Mouse (Mus musculus) thymus, adult 2 months (tissue): ENCODE results near the gene Zfp235. TPM values are rescaled to one million over a fixed set of nuclear protein-coding genes. Genes with fewer than 3 reads are reported as not detected.

Source experiments
- DNase-seq: peaks from one replicate; pipeline ENCODE4 v3.0.0; 2021
- H3K27ac ChIP-seq: fragments of 200-500 bp; 2 replicates; pipeline ENCODE4 v1.5.1; 2012; ENCODE audit warnings: low read length, control low read depth; ENCODE audit not compliant: control insufficient read depth, insufficient read depth
- H3K27me3 ChIP-seq: fragments of 200-500 bp; 2 replicates; pipeline ENCODE4 v1.6.1; 2012; ENCODE audit warnings: mild to moderate bottlenecking, low read length, moderate library complexity, mixed read lengths; ENCODE audit not compliant: control insufficient read depth, insufficient read depth
- H3K36me3 ChIP-seq: fragments of 200-500 bp; 2 replicates; pipeline ENCODE4 v1.6.1; 2012; ENCODE audit warnings: mild to moderate bottlenecking, low read length, moderate library complexity; ENCODE audit not compliant: control insufficient read depth, insufficient read depth
- H3K4me1 ChIP-seq: fragments of 200-500 bp; replicated peaks from 2 replicates; pipeline ENCODE4 v1.6.1; 2012; ENCODE audit warnings: low read length; ENCODE audit not compliant: control insufficient read depth, insufficient read depth
- H3K4me3 ChIP-seq: fragments of 200-500 bp; 2 replicates; pipeline ENCODE4 v1.5.1; 2012; ENCODE audit warnings: mild to moderate bottlenecking, low read length, control low read depth, moderate library complexity; ENCODE audit not compliant: control insufficient read depth, insufficient read depth
- CTCF ChIP-seq: fragments of 200-500 bp; IDR thresholded peaks from 2 replicates; pipeline ENCODE4 v1.5.1; 2012; ENCODE audit warnings: mild to moderate bottlenecking, control low read depth, low read length, moderate library complexity, borderline replicate concordance; ENCODE audit not compliant: control insufficient read depth, poor library complexity, insufficient read depth; ENCODE audit errors: extremely low read depth
- POLR2A ChIP-seq: fragments of 200-500 bp; IDR thresholded peaks from 2 replicates; pipeline ENCODE4 v1.6.1; 2012; ENCODE audit warnings: mild to moderate bottlenecking, low read length, control low read depth, moderate library complexity; ENCODE audit not compliant: control insufficient read depth, poor library complexity, insufficient read depth; ENCODE audit errors: extremely low read depth
- WGBS: fragments of 180-500 bp; shearing (Covaris S2); methylation state at CpG from one replicate; pipeline ENCODE4 v1.1.7; 2018; 5-methylcytosine and 5-hydroxymethylcytosine counted together
- polyA plus RNA-seq: library from polyadenylated mRNA; depleted of rRNA; stranded (reverse); fragments of >200 nt; gene quantifications from 2 replicates; pipeline ENCODE4 v1.2.3, GENCODE M21; 2012

The Zfp235 gene
- polyA plus RNA-seq, 1 experiment, result 7.8 TPM

DNA sequence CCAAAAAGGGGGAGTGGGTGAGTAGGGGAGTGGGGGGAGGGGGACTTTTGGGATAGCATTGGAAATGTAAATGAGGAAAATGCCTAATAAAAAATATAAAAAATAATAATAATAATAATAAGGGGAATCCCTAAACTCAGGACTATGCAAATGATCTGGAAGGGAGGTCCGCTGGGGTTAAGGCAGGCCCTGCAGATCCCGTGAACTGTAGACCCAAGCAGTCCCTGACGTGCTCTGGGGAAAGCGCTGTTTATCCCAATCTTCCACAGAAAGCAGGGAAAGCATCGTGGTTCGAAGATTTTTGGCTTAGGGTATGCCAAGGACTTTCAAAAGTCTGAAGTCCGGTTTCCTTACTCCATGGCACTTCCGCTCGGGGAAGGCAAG is 22.2 kb upstream of the Zfp235 start:
- Histone ChIP-seq H3K4me1 (peaks cover 8% of the 10 kb centered on the region; the same call in 1 of the 2 replicates), H3K36me3 (peaks cover 7% of the 10 kb centered on the region), H3K27me3 (no peaks in the 10 kb centered on the region), H3K4me3 (peak overlapping the region; percentile 28), H3K27ac (peak overlapping the region; percentile 43; the same call in 1 of the 2 replicates)
- WGBS, result 64% methylated on average over 9 of the region's 9 CpGs
- no peak for DNase-seq
- TF ChIP-seq CTCF (no peak), POLR2A (no peak)

DNA sequence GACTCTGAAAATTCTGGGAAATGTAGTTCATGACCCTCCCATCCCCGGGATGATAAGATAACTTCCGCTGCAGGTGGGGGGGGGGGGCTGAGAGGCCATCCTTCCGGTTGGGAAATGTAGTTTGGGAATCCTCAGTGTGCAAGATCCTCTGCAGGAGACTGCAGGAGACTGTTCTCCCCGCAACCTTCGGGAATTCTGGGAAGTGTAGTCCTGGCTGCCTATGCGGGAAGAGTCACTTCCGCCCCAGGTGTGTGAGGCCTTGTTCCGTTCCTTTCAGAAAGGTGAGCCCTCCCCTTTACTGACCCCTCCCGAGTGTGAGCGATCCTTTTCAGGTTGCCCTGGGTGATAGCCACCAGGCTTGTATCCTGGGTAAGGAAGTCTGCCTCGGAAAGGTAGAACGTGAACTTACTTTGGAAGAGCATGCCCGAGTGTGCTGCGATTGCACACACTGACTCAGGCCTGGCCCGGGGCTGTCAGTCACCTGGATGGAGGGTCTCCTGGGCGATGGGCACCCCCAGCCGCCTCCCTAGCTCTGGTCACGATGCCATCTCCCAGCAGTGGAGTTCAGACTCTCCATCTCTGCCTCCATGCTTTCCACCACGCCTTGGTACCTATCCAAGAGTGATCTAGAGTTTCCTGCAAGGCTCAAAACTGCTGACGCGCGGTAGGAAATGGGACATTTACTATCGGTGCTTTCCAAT is 21.7 kb upstream of the Zfp235 start, which contains the start of gene Zfp112:
TSS of gene Zfp112 (plus strand) at position 159 of the 701 bp plus-strand sequence.
- 21% methylated on average over 23 of the region's 23 CpGs for WGBS
- TF ChIP-seq CTCF (no peak), POLR2A (no peak)
- no peak for DNase-seq
- Histone ChIP-seq H3K4me3 (peak within 1 kb of the TSS; percentile 40), H3K4me1 (peaks cover 8% of the 10 kb centered on the region; the same call in 1 of the 2 replicates), H3K36me3 (peaks cover 1% of the 10 kb centered on the region; the same call in 1 of the 2 replicates), H3K27me3 (no peaks in the 10 kb centered on the region), H3K27ac (peak within 1 kb of the TSS; percentile 43; the same call in 1 of the 2 replicates)

DNA sequence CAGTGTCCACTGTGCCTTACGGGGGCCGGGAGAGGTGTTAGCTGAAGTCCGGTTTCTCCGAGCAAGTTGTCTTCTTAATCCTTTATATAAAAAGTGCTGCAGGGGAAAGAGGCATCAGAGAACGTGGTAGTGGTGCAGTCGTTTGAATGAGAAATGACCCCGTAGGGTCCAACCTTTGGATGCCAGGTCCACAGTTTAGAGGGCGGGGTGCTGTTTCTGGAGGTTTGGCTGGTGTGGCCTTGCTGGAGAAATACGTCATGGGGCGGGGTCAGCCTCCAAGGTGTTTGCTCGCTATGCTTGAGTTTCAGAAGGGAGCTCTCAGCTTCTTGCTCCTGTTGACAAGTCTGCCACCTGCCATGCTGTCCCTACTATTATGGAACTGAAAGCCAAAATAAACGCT is 21.0 kb upstream of the Zfp235 start:
- TF ChIP-seq POLR2A, result no peak
- no peak for TF ChIP-seq CTCF
- no peak overlapping the region for H3K27ac ChIP-seq
- peak overlapping the region; percentile 40 for H3K4me3 ChIP-seq
- H3K27me3 ChIP-seq, result no peaks in the 10 kb centered on the region
- H3K4me1 ChIP-seq, result peaks cover 8% of the 10 kb centered on the region; the same call in 1 of the 2 replicates
- 42% methylated on average over 12 of the region's 12 CpGs for WGBS
- DNase-seq, result no peak
- H3K36me3 ChIP-seq, result no peaks in the 10 kb centered on the region

DNA sequence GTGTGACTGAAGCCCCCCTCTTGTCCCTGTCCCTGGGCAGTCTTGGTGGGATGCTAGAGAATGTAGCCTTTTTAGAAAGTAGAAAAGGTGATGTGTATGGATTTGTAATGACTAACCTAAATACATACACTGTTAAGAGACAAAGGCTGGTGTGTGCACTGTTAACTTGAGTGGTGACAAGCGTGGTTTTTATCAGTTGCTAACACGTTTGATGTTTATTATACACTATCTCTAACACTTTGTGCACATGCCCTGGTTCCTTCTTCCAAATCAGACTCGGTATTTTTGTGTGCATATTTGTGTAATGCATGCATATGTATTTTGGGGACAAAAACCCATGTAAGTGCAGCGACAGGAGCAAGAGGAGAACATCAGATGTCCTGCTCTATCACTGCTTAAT is 17.3 kb upstream of the Zfp235 start:
- H3K27ac ChIP-seq, result no peak overlapping the region
- H3K36me3 ChIP-seq, result no peaks in the 10 kb centered on the region
- WGBS, result 83% methylated on average over 4 of the region's 4 CpGs
- no peak for TF ChIP-seq CTCF
- H3K4me1 ChIP-seq, result peaks cover 8% of the 10 kb centered on the region; the same call in 1 of the 2 replicates
- DNase-seq, result no peak
- no peaks in the 10 kb centered on the region for H3K27me3 ChIP-seq
- no peak overlapping the region for H3K4me3 ChIP-seq

DNA sequence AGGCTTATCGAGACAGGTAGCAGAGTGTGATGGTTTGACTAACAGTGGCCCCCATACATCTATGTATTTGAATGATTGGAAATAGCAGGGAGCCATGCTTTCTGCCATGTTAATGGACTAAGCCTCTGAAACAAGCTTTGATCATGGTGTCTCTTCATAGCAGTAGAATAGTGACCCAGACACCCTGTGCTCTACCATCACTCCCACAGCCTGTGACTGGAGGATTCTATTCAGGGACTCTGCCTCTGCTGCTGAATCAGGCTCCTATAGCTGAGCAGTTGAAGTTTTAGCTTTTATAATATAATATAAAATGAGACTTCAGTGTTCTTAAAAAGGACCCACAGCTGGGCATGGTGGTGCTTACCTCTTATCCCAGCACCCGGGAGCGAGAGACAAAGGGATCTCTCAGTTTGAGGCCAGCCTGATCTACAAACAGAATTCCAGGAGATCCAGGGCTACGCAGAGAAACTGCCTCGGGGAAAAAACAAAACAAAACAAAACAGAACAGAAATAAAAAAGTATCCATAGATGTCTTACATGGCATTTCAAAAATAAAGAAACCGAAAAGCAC is 459 bp upstream of the Zfp235 start:
- DNase-seq, result no peak
- H3K4me1 ChIP-seq, result peaks cover 6% of the 10 kb centered on the region
- TF ChIP-seq CTCF, result no peak
- H3K27ac ChIP-seq, result no peak overlapping the region
- H3K4me3 ChIP-seq, result peak overlapping the region; percentile 97
- no peaks in the 10 kb centered on the region for H3K36me3 ChIP-seq
- 22% methylated on average over 6 of the region's 6 CpGs for WGBS
- H3K27me3 ChIP-seq, result no peaks in the 10 kb centered on the region

DNA sequence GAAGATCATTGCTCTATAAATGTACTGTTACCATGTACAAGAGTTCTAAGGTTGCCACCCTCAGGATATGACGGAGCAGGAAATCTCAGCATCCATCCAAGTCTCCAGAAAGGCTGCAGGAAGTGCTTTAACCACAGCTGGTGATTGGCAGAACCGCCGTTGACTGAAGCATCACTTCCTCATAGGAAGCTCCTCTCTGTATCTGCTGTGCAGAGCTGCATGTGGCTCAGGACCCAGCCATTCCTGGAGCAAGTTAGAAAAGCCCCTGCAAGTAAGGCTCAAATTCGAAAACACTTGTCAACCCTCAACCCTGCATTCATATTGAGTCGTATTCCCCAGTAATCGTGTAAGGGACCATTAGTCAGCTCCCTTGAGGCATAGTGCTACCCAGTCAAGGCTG is 8.6 kb downstream of the Zfp235 start:
- WGBS, result 45% methylated on average over 6 of the region's 6 CpGs

DNA sequence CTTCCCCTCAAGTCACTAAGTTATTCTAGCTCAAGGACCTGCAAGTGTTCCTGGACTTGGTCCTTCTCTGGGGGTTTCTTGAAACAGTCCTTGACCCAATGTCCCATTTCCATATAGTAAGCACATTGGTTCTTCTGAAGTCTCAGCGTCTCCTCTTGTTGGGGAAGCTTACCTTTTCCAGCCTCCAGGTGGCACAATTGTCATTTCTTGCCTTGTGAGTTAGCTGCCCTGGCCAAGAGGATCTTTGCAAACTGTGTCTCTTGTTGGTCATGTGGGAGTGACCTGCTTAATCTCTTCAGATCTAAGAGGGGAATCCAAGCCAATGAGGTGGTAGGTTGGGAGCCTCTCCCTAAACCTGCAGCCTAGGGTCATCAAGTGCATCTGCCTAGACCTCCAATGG is 19.3 kb downstream of the Zfp235 start:
- Histone ChIP-seq H3K36me3 (no peaks in the 10 kb centered on the region), H3K27me3 (no peaks in the 10 kb centered on the region), H3K4me3 (no peak overlapping the region), H3K4me1 (no peaks in the 10 kb centered on the region), H3K27ac (no peak overlapping the region)
- no peak for TF ChIP-seq CTCF
- TF ChIP-seq POLR2A, result no peak
- WGBS, result 0% methylated on average over 1 of the region's 1 CpGs
- DNase-seq, result peak; percentile 33

More for the DNA sequence above, 8.6 kb downstream of the Zfp235 start:
- no peaks in the 10 kb centered on the region for H3K27me3 ChIP-seq
- no peaks in the 10 kb centered on the region for H3K4me1 ChIP-seq
- no peak for DNase-seq
- no peak for TF ChIP-seq CTCF
- no peak for TF ChIP-seq POLR2A
- H3K27ac ChIP-seq, result no peak overlapping the region
- no peak overlapping the region for H3K4me3 ChIP-seq
- no peaks in the 10 kb centered on the region for H3K36me3 ChIP-seq
